Mouse (Mus musculus): Measurements from ENCODE around the gene Muc1.

Gene Muc1

GRCm38 (mm10) chr3:89236516-89236915, 7.7 kb downstream of the Muc1 start:
- DNase-seq (ENCODE audit: low spot score) = no peak

GRCm38 (mm10) chr3:89237682-89238081, 8.8 kb downstream of the Muc1 start:
- no peak for DNase-seq (ENCODE audit: low spot score)

GRCm38 (mm10) chr3:89238494-89238893, 9.6 kb downstream of the Muc1 start:
- DNase-seq (ENCODE audit: low spot score) = no peak

GRCm38 (mm10) chr3:89242331-89242895, 13.6 kb downstream of the Muc1 start:
- peak; percentile 77 for DNase-seq (ENCODE audit: low spot score)

- peak; percentile 80 for DNase-seq (ENCODE audit: low spot score)
Observed at GRCm38 (mm10) chr3:89243609-89244008, 14.8 kb downstream of the Muc1 start.

GRCm38 (mm10) chr3:89244158-89244981, 15.5 kb downstream of the Muc1 start:
- no peak for DNase-seq (ENCODE audit: low spot score)

- DNase-seq (ENCODE audit: low spot score) = no peak
Observed at GRCm38 (mm10) chr3:89244982-89245687, 16.3 kb downstream of the Muc1 start.

GRCm38 (mm10) chr3:89245688-89246171, 16.9 kb downstream of the Muc1 start, which contains the start of gene Krtcap2:
TSS of gene Krtcap2 (plus strand) at chr3:89245966.
- no peak for DNase-seq (ENCODE audit: low spot score)

GRCm38 (mm10) chr3:89246261-89247100, 17.6 kb downstream of the Muc1 start, which contains the start of gene Trim46:
TSS of gene Trim46 (minus strand) at chr3:89246309.
- peak; percentile 96 for DNase-seq (ENCODE audit: low spot score)

GRCm38 (mm10) chr3:89247466-89247865, 18.6 kb downstream of the Muc1 start:
- no peak for DNase-seq (ENCODE audit: low spot score)

GRCm38 (mm10) chr3:89250435-89251040, 21.7 kb downstream of the Muc1 start:
- DNase-seq (ENCODE audit: low spot score) = peak; percentile 84

GRCm38 (mm10) chr3:89251365-89251895, 22.6 kb downstream of the Muc1 start:
- peak; percentile 79 for DNase-seq (ENCODE audit: low spot score)

GRCm38 (mm10) chr3:89254994-89255393, 26.1 kb downstream of the Muc1 start:
- no peak for DNase-seq (ENCODE audit: low spot score)

- no peak for DNase-seq (ENCODE audit: low spot score)
Observed at GRCm38 (mm10) chr3:89256177-89256576, 27.3 kb downstream of the Muc1 start.

- DNase-seq (ENCODE audit: low spot score) = no peak
Observed at GRCm38 (mm10) chr3:89259076-89259475, 30.2 kb downstream of the Muc1 start, which contains the start of gene Dpm3. TSS of gene Dpm3 (plus strand) at chr3:89259358.

GRCm38 (mm10) chr3:89260211-89260610, 31.4 kb downstream of the Muc1 start:
- DNase-seq (ENCODE audit: low spot score) = no peak

GRCm38 (mm10) chr3:89262417-89262816, 33.6 kb downstream of the Muc1 start:
- DNase-seq (ENCODE audit: low spot score) = no peak

GRCm38 (mm10) chr3:89266439-89266893, 37.6 kb downstream of the Muc1 start:
- DNase-seq (ENCODE audit: low spot score) = peak; percentile 95

GRCm38 (mm10) chr3:89268916-89269315, 40.1 kb downstream of the Muc1 start:
- DNase-seq (ENCODE audit: low spot score) = no peak

GRCm38 (mm10) chr3:89270051-89270755, 41.3 kb downstream of the Muc1 start, which contains the start of gene Slc50a1:
TSS of gene Slc50a1 (minus strand) at chr3:89270570.
- DNase-seq (ENCODE audit: low spot score) = peak; percentile 76
